Mouse (Mus musculus) G1E (cell line): Measurements from ENCODE around the gene Tmem242. TPM values are rescaled to one million over a fixed set of nuclear protein-coding genes. Genes with fewer than 3 reads are reported as not detected.

Experiments
- ATAC-seq: 2 replicates; pipeline ENCODE4 v1.8.0; 2016; ENCODE audit warnings: mild to moderate bottlenecking; ENCODE audit not compliant: insufficient number of reproducible peaks, poor library complexity, low FRiP score, severe bottlenecking; ENCODE audit errors: extremely low read depth
- DNase-seq: peaks from one replicate; pipeline ENCODE4 v3.0.0; 2012; ENCODE audit warnings: low spot score
- H3K27me3 ChIP-seq: 2 replicates; pipeline ENCODE4 v1.6.1; 2012; ENCODE audit warnings: mild to moderate bottlenecking, low read length, inconsistent platforms; ENCODE audit not compliant: insufficient read depth
- H3K36me3 ChIP-seq: replicated peaks from 2 replicates; pipeline ENCODE3; 2012; ENCODE audit warnings: mild to moderate bottlenecking, inconsistent platforms
- H3K4me1 ChIP-seq: 2 replicates; pipeline ENCODE4 v1.6.1; 2012; ENCODE audit warnings: low read depth, low read length, inconsistent platforms, mixed read lengths; ENCODE audit not compliant: insufficient read depth
- H3K4me3 ChIP-seq: 2 replicates; pipeline ENCODE4 v1.5.1; 2012; ENCODE audit warnings: low read depth, mild to moderate bottlenecking, inconsistent platforms, low read length, moderate library complexity, mixed read lengths
- H3K9me3 ChIP-seq: replicated peaks from 2 replicates; pipeline ENCODE4 v1.6.1; 2012; ENCODE audit warnings: inconsistent platforms
- CTCF ChIP-seq: IDR thresholded peaks from 2 replicates; pipeline ENCODE4 v1.5.1; 2012; ENCODE audit warnings: low read depth, low read length, inconsistent platforms, mixed read lengths
- GATA1 ChIP-seq: IDR thresholded peaks from 2 replicates; pipeline ENCODE4 v1.6.1; 2012; ENCODE audit warnings: borderline replicate concordance, low read length, inconsistent platforms, mixed read lengths
- GATA2 ChIP-seq: IDR thresholded peaks from 2 replicates; pipeline ENCODE4 v1.6.1; 2012; ENCODE audit warnings: low read depth, low read length, inconsistent platforms, borderline replicate concordance
- POLR2AphosphoS5 ChIP-seq: IDR thresholded peaks from 2 replicates; pipeline ENCODE4 v1.6.1; 2012; ENCODE audit warnings: low read depth, low read length, inconsistent platforms; ENCODE audit not compliant: insufficient replicate concordance
- TAL1 ChIP-seq: conservative IDR thresholded peaks from 2 replicates; pipeline ENCODE4 v1.6.1; 2012; ENCODE audit warnings: low read depth, low read length, inconsistent platforms, mixed read lengths
- polyA plus RNA-seq: library from polyadenylated mRNA; stranded (reverse); fragments of >175 nt; gene quantifications from 2 replicates; pipeline ENCODE4 v1.2.3, GENCODE M21; 2012
- total RNA-seq, 2 experiments: library from RNA; stranded (forward) in 1 of 2; stranded (reverse) in 1 of 2; fragments of 200-1000 nt in 1 of 2; fragments of >200 nt in 1 of 2; fragmentation: Nextera tagmentation in 1 of 2; gene quantifications; 2 replicates each; pipeline ENCODE4 v1.2.3; 2014 to 2017

Tmem242 gene
- total and polyA plus RNA-seq, 3 experiments: 22.7 to 73.1 (median 52.6) TPM

- ATAC-seq (no peak), DNase-seq (no peak)
- Histone ChIP-seq H3K4me3 (no peak overlapping the region), H3K36me3 (peaks cover 82% of the 10 kb centered on the region), H3K27me3 (no peaks in the 10 kb centered on the region), H3K4me1 (no peaks in the 10 kb centered on the region), H3K9me3 (no peaks in the 10 kb centered on the region)
- TF ChIP-seq TAL1: no peak
- TF ChIP-seq GATA1: no peak
- TF ChIP-seq GATA2: no peak
- TF ChIP-seq POLR2AphosphoS5: no peak
- TF ChIP-seq CTCF: no peak
Observed at GRCm38 (mm10) chr17:5419771-5420518, 20.1 kb downstream of the Tmem242 start.

DNA sequence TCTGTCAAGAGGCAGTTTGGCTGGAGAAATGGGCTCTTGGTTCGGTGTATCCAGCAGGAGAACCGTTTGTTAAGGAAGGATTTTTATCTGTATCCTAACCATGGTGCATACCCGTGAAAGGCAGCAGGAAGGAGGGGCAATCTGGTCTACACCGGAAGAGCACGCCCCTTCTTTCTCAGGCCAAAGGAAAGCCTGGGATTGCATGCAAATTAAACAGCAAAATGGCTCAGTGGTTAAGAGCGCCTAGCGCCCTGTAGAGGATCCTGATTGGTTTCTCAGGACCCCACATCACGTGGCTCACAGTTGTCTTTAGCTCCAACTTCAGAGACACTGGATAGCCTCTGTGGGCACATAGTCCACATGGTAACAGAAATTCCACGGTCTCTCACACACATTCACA, 21.0 kb downstream of the Tmem242 start:
- Histone ChIP-seq H3K4me3 (no peak overlapping the region), H3K27me3 (no peaks in the 10 kb centered on the region), H3K4me1 (no peaks in the 10 kb centered on the region), H3K36me3 (peaks cover 82% of the 10 kb centered on the region), H3K9me3 (no peaks in the 10 kb centered on the region)
- ATAC-seq: no peak
- DNase-seq: no peak
- no peak for TF ChIP-seq GATA2

DNA sequence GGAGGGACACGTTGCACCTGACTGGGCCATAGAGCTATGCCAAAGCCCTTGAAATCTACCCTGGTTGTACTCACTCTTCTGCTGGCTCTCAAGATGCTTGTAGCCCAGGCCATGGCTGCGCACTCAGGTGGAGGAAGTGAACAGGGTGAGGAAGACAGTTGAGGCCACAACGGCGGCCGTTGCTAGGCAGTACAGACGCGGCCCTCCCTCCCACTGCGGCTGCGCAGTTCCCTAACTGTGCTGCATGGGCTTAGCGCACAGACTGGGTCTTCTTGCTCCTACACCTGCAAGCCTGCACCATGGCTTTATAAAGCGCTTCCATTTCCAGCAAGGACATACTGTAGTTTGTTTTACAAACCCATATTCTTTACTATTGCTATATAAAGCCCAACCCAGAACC, 21.5 kb downstream of the Tmem242 start, which contains the start of gene Ldhal6b:
TSS of gene Ldhal6b (minus strand) at position 223 of the 400 bp plus-strand sequence.
- H3K4me3 ChIP-seq: no peak within 1 kb of the TSS
- DNase-seq (no peak), ATAC-seq (no peak)
- no peaks in the 10 kb centered on the region for H3K4me1 ChIP-seq
- H3K27me3 ChIP-seq: no peaks in the 10 kb centered on the region
- no peaks in the 10 kb centered on the region for H3K9me3 ChIP-seq
- TF ChIP-seq GATA1 (no peak), CTCF (no peak), GATA2 (no peak), POLR2AphosphoS5 (no peak), TAL1 (no peak)
- H3K36me3 ChIP-seq: peaks cover 82% of the 10 kb centered on the region

DNA sequence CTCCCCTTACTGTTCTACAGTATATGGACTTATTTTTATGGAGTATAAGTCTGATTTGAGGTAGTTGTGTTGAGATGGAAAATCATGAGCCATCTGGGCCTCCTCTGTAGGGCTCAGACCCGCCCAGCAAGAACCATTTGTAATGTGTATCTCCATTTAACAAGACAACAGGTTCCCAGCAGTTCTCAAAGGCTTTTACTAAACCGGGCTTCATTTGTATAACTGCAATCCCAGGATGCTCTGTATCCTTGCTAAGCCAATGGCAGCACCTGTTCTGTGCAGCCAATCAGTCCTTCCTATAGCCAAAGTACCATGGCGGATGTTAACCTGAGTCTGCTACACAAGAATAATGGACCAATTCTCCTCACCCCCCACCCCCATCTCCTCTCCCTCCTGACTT, 23.5 kb downstream of the Tmem242 start:
- Histone ChIP-seq H3K27me3 (no peaks in the 10 kb centered on the region), H3K9me3 (no peaks in the 10 kb centered on the region), H3K36me3 (peaks cover 84% of the 10 kb centered on the region), H3K4me1 (no peaks in the 10 kb centered on the region), H3K4me3 (no peak overlapping the region)
- DNase-seq (no peak), ATAC-seq (no peak)
- TF ChIP-seq GATA1 (no peak), POLR2AphosphoS5 (no peak), CTCF (no peak), TAL1 (no peak), GATA2 (no peak)

DNA sequence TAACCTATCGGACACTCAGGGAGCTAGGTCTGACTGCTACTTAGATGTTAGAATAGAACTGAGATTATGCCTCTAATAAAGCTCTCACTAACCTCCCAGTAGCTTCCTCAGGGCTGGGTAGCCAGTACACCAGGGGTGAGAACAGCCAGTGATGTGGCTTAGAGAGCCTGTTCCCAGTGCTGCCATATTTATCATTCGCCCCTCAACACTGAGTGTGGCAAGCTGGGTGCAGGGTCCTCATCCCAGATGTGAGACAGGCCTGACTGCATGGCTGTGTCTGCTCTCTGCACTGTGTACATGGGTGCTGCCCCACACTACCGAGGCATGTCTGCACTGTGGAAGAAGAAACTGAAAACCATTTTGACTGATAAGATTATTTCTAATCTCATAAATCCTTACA, 26.0 kb downstream of the Tmem242 start:
- Histone ChIP-seq H3K4me1 (no peaks in the 10 kb centered on the region), H3K36me3 (peaks cover 83% of the 10 kb centered on the region)

GRCm38 (mm10) chr17:5413350-5413749, 26.7 kb downstream of the Tmem242 start:
- no peaks in the 10 kb centered on the region for H3K27me3 ChIP-seq
- ATAC-seq (no peak), DNase-seq (no peak)
- H3K9me3 ChIP-seq: no peaks in the 10 kb centered on the region
- H3K4me3 ChIP-seq: no peak overlapping the region
- no peak for TF ChIP-seq TAL1
- TF ChIP-seq CTCF: no peak
- no peak for TF ChIP-seq POLR2AphosphoS5
- TF ChIP-seq GATA2: no peak
- TF ChIP-seq GATA1: no peak
- H3K4me1 ChIP-seq: no peaks in the 10 kb centered on the region
- H3K36me3 ChIP-seq: peaks cover 76% of the 10 kb centered on the region

More for the DNA sequence above, 26.0 kb downstream of the Tmem242 start:
- TF ChIP-seq TAL1: no peak
- TF ChIP-seq CTCF: no peak
- no peak for TF ChIP-seq GATA1
- TF ChIP-seq GATA2: no peak
- ATAC-seq: no peak
- Histone ChIP-seq H3K27me3 (no peaks in the 10 kb centered on the region), H3K4me3 (no peak overlapping the region), H3K9me3 (no peaks in the 10 kb centered on the region)
- DNase-seq: no peak

DNA sequence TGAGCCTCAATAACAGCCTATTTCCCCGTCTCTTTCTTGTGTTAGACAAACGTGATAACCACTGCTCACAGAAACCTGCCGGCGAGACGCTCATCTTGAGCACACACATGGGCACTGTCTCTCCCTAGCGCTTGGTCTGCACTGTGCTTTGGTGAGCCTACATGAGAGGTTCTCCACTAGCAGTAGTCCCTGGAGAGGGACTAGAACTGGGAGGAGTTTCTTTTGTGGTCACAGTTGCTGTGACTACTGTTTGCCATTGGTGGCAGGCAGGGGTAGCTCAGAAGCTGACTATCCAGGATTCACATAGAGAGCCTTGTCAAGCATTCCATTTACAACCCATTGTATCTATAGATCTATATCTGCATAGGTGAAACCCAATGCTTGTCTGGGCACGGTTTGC, 27.3 kb downstream of the Tmem242 start:
- no peaks in the 10 kb centered on the region for H3K9me3 ChIP-seq
- TF ChIP-seq GATA1: no peak
- no peak for TF ChIP-seq POLR2AphosphoS5
- no peak for TF ChIP-seq TAL1
- TF ChIP-seq GATA2: no peak
- no peak for TF ChIP-seq CTCF
- H3K27me3 ChIP-seq: no peaks in the 10 kb centered on the region
- H3K36me3 ChIP-seq: peaks cover 70% of the 10 kb centered on the region
- no peaks in the 10 kb centered on the region for H3K4me1 ChIP-seq
- no peak overlapping the region for H3K4me3 ChIP-seq
- no peak for DNase-seq
- no peak for ATAC-seq
